Mouse (Mus musculus) small intestine, adult 2 months (tissue): ENCODE measurements at regions not wholly inside any gene's neighbourhood (a gene's known extent, or its start where the extent isn't known, plus 50 kb on each side); places are given as distances from the start of the nearest gene placed in this dataset.

Experiments used
- H3K27ac ChIP-seq: fragments of 200-500 bp; 2 replicates; pipeline ENCODE4 v1.5.1; 2012; ENCODE audit warnings: low read depth, low read length, control low read depth, inconsistent platforms; ENCODE audit not compliant: insufficient read depth
- H3K27me3 ChIP-seq: fragments of 200-500 bp; 2 replicates; pipeline ENCODE4 v1.6.1; 2012; ENCODE audit warnings: mild to moderate bottlenecking, moderate library complexity, low read length, inconsistent platforms; ENCODE audit not compliant: control insufficient read depth, insufficient read depth
- H3K36me3 ChIP-seq: fragments of 200-500 bp; 2 replicates; pipeline ENCODE4 v1.6.1; 2012; ENCODE audit warnings: mild to moderate bottlenecking, low read length, control low read depth, inconsistent platforms; ENCODE audit not compliant: control insufficient read depth, insufficient read depth
- H3K4me1 ChIP-seq: fragments of 200-500 bp; 2 replicates; pipeline ENCODE4 v1.6.1; 2012; ENCODE audit warnings: low read length, inconsistent platforms, mixed read lengths; ENCODE audit not compliant: control insufficient read depth, insufficient read depth, insufficient read length
- H3K4me3 ChIP-seq: fragments of 200-500 bp; 2 replicates; pipeline ENCODE4 v1.5.1; 2012; ENCODE audit warnings: low read depth, mild to moderate bottlenecking, control low read depth, inconsistent platforms, low read length, moderate library complexity
- CTCF ChIP-seq: fragments of 200-500 bp; IDR thresholded peaks from 2 replicates; pipeline ENCODE4 v1.5.1; 2012; ENCODE audit warnings: low read depth, mild to moderate bottlenecking, control low read depth, inconsistent platforms, low read length, moderate library complexity, mixed read lengths; ENCODE audit not compliant: insufficient replicate concordance, insufficient read length; ENCODE audit errors: extremely low read depth
- POLR2A ChIP-seq: fragments of 200-500 bp; IDR thresholded peaks from 2 replicates; pipeline ENCODE4 v1.6.1; 2012; ENCODE audit warnings: low read depth, mild to moderate bottlenecking, control low read depth, inconsistent platforms, low read length, moderate library complexity
- WGBS: fragments of 180-500 bp; shearing (Covaris S2); methylation state at CpG from one replicate; pipeline ENCODE4 v1.1.7; 2018; 5-methylcytosine and 5-hydroxymethylcytosine counted together

GRCm38 (mm10) chr14:68363892-68364291 is 930.2 kb downstream of the Synb start:
- Histone ChIP-seq H3K36me3 (no peaks in the 10 kb centered on the region), H3K27me3 (no peaks in the 10 kb centered on the region), H3K4me1 (no peaks in the 10 kb centered on the region), H3K27ac (no peak overlapping the region), H3K4me3 (no peak overlapping the region)
- no peak for TF ChIP-seq POLR2A
- no peak for TF ChIP-seq CTCF
- 84% methylated on average over 2 of the region's 2 CpGs for WGBS

DNA sequence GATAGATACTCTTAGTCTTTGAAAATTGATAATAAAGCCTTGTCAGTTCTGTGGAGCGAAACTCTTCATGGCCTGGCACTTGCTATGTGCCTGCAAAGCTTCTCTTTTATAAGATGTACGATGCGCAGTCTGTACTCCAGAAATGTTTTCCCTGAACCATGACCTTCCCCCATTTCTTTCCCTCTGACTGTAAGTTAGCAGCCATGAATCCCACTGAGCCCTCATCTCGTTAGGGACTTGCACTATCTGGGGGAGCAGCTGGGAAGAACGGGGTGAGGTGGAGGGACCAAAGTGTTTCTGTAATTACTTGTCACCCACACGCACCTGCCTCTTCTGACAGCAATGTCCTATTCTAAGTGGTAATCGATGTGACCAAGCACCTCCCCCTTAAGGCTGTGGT is 932.1 kb downstream of the Synb start:
- no peaks in the 10 kb centered on the region for H3K4me1 ChIP-seq
- WGBS: 69% methylated on average over 7 of the region's 7 CpGs
- H3K36me3 ChIP-seq: no peaks in the 10 kb centered on the region
- no peak overlapping the region for H3K27ac ChIP-seq
- TF ChIP-seq CTCF (no peak), POLR2A (no peak)
- no peak overlapping the region for H3K4me3 ChIP-seq
- no peaks in the 10 kb centered on the region for H3K27me3 ChIP-seq

DNA sequence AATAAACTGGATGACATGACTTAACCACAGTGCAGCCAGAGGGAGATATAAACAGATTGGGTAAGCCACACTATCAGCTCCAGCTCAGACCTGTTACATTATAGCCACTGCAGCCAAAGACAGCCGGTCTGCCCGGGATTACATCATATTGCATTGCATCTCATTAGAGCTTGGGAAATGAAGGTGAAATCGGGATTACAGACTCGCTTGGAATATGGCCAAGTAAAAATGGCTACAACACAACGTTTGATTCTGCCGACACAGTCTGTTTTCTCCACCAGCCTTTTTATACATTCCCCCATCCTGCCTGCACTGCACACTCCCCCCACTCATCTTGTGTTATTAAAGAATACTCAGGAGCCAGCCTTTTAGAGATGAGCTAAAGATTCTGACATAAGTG is 932.6 kb downstream of the Synb start:
- no peak overlapping the region for H3K27ac ChIP-seq
- H3K27me3 ChIP-seq: no peaks in the 10 kb centered on the region
- H3K4me3 ChIP-seq: no peak overlapping the region
- WGBS: 74% methylated on average over 6 of the region's 6 CpGs
- TF ChIP-seq CTCF: no peak
- TF ChIP-seq POLR2A: no peak
- H3K36me3 ChIP-seq: no peaks in the 10 kb centered on the region
- H3K4me1 ChIP-seq: no peaks in the 10 kb centered on the region

DNA sequence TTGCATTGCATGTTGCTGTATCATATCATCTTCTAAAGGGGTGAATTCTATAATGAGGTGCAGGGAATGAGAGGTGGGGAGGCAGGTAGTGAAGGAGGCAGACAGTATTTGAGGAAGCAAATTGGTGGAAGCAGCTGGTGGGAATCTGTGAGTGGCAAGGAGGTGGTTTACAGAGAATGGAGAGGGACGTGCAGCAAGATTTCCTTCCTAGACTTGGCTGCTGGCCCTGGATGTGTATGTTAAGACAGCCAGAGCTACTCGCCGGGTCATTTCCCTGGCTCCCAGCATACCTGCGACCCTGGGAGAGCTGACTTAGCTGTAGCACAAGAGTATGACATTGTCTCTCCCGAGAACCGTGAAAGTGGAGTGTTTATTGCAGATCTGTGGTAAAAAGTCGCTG is 937.7 kb downstream of the Synb start:
- Histone ChIP-seq H3K4me3 (no peak overlapping the region), H3K4me1 (no peaks in the 10 kb centered on the region), H3K27ac (no peak overlapping the region), H3K36me3 (no peaks in the 10 kb centered on the region), H3K27me3 (no peaks in the 10 kb centered on the region)
- TF ChIP-seq CTCF: no peak
- TF ChIP-seq POLR2A: no peak
- WGBS: 79% methylated on average over 7 of the region's 7 CpGs

- Histone ChIP-seq H3K27me3 (no peaks in the 10 kb centered on the region), H3K27ac (no peak overlapping the region), H3K4me3 (no peak overlapping the region), H3K4me1 (no peaks in the 10 kb centered on the region), H3K36me3 (no peaks in the 10 kb centered on the region)
- 76% methylated on average over 8 of the region's 8 CpGs for WGBS
- TF ChIP-seq CTCF (no peak), POLR2A (no peak)
These were observed 938.6 kb downstream of the Synb start for GRCm38 (mm10) chr14:68355462-68355905.

- no peak for TF ChIP-seq CTCF
- TF ChIP-seq POLR2A: no peak
- H3K27me3 ChIP-seq: no peaks in the 10 kb centered on the region
- H3K36me3 ChIP-seq: no peaks in the 10 kb centered on the region
- no peak overlapping the region for H3K4me3 ChIP-seq
- WGBS: 52% methylated on average over 4 of the region's 4 CpGs
- no peaks in the 10 kb centered on the region for H3K4me1 ChIP-seq
- H3K27ac ChIP-seq: no peak overlapping the region
These were observed 948.6 kb downstream of the Synb start for GRCm38 (mm10) chr14:68345527-68345926.

- no peak overlapping the region for H3K27ac ChIP-seq
- no peaks in the 10 kb centered on the region for H3K27me3 ChIP-seq
- H3K4me3 ChIP-seq: no peak overlapping the region
- H3K4me1 ChIP-seq: no peaks in the 10 kb centered on the region
- WGBS: 73% methylated on average over 3 of the region's 3 CpGs
- no peaks in the 10 kb centered on the region for H3K36me3 ChIP-seq
- TF ChIP-seq POLR2A: no peak
- no peak for TF ChIP-seq CTCF
These were observed 949.4 kb downstream of the Synb start for GRCm38 (mm10) chr14:68344715-68345114.

DNA sequence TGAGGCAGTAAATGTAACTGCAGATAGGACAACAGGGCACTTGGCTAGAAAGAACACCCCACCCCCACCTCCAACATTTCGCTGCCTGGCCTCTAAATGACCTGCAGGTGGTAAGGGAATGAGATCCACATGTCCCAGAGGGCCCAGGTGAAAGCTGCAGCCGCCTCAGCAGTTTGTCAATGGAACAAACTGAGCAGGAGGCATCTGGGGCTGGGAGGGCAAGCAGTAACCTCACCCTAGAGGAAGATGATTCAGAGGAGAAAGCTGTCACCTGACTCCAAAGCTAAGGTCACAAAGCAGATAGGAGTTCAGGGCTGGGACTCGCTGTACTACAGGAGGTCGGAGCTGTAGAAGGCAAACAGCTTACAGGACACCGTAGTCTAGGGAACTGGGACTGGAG is 955.7 kb downstream of the Synb start:
- Histone ChIP-seq H3K4me3 (no peak overlapping the region), H3K27me3 (no peaks in the 10 kb centered on the region; the same call in 1 of the 2 replicates), H3K4me1 (peaks cover 5% of the 10 kb centered on the region; the same call in 1 of the 2 replicates), H3K36me3 (no peaks in the 10 kb centered on the region), H3K27ac (no peak overlapping the region)
- TF ChIP-seq POLR2A (no peak), CTCF (no peak)
- WGBS: 20% methylated on average over 5 of the region's 5 CpGs
